Comparison of ENCODE assay signal across 25 mouse cellular contexts in genomic region chr1:91636571-91636970, GRCm38 (mm10).
"Had no signal": no experiment of that assay in that cellular context is flagged by ENCODE, and none has a peak within 500 bp of the region (broad histone marks: within the 10 kb centered on the region; RNA-seq: fewer than 3 reads in every experiment).

No protein-coding gene starts in this region.

- H3K4me3 ChIP-seq: heart, embryonic 10.5 days; heart, embryonic 12.5 days; hindbrain, embryonic 12.5 days; intestine, embryonic 15.5 days; kidney, embryonic 15.5 days; limb, embryonic 13.5 days; limb, embryonic 15.5 days; liver, embryonic 12.5 days had no signal

- H3K4me1 ChIP-seq: heart, embryonic 12.5 days; hindbrain, embryonic 12.5 days; intestine, embryonic 15.5 days; kidney, embryonic 15.5 days; liver, embryonic 12.5 days had no signal

- DNase-seq: gastrocnemius, postnatal 14 days; gastrocnemius, postnatal 36 days; heart, adult 18-20 months; heart, postnatal 10 days; kidney, adult 11 months; kidney, adult 2 months; kidney, adult 9 months; kidney, postnatal 14 days; kidney, postnatal 36 days; layer of hippocampus, adult 9-11 months; layer of hippocampus, postnatal 36 days; left cerebral cortex, postnatal 4 days had no signal

- H3K36me3 ChIP-seq: heart, embryonic 10.5 days; heart, embryonic 12.5 days; hindbrain, embryonic 12.5 days; intestine, embryonic 15.5 days; kidney, embryonic 15.5 days; limb, embryonic 13.5 days; limb, embryonic 15.5 days; liver, embryonic 12.5 days had no signal

- H3K9ac ChIP-seq: heart, embryonic 12.5 days; hindbrain, embryonic 12.5 days; hindbrain, embryonic 14.5 days; intestine, embryonic 15.5 days; kidney, embryonic 15.5 days; limb, embryonic 13.5 days; limb, embryonic 15.5 days; liver, embryonic 12.5 days; liver, embryonic 14.5 days had no signal

- H3K27ac ChIP-seq: heart, embryonic 10.5 days; hindbrain, embryonic 12.5 days; hindbrain, embryonic 14.5 days; intestine, embryonic 15.5 days; kidney, embryonic 15.5 days; kidney, postnatal 0 days; limb, embryonic 13.5 days; limb, embryonic 15.5 days; liver, embryonic 12.5 days; liver, embryonic 14.5 days had no signal

- H3K4me2 ChIP-seq: heart, embryonic 12.5 days; hindbrain, embryonic 12.5 days; hindbrain, embryonic 14.5 days; intestine, embryonic 15.5 days; kidney, embryonic 15.5 days; limb, embryonic 13.5 days; limb, embryonic 15.5 days; liver, embryonic 12.5 days had no signal

- H3K27me3 ChIP-seq: hindbrain, embryonic 12.5 days; intestine, embryonic 15.5 days; limb, embryonic 13.5 days; liver, embryonic 12.5 days had no signal

- ATAC-seq: hindbrain, embryonic 16.5 days; inflammation-experienced regulatory T-cells, adult 6 months; intestine, embryonic 15.5 days; liver, embryonic 12.5 days had no signal

- H3K9me3 ChIP-seq: heart, embryonic 10.5 days; heart, embryonic 12.5 days; hindbrain, embryonic 12.5 days; intestine, embryonic 15.5 days; kidney, embryonic 15.5 days; limb, embryonic 13.5 days; limb, embryonic 15.5 days; liver, embryonic 12.5 days had no signal
